Mouse (Mus musculus) neural tube, embryonic 12.5 days (tissue): ENCODE measurements around the gene Zmym2. TPM values are rescaled to one million over a fixed set of nuclear protein-coding genes. Genes with fewer than 3 reads are reported as not detected.

Source experiments
- ATAC-seq: fragments of 200-750 bp; cut with Nextera tagmentation; 2 replicates; pipeline ENCODE4 v1.8.0; 2017; ENCODE audit warnings: low read depth, mild to moderate bottlenecking, moderate TSS enrichment, moderate library complexity; ENCODE audit not compliant: low FRiP score
- H3K27ac ChIP-seq: fragments of 300-500 bp; sonication (generic); 2 replicates; pipeline ENCODE4 v1.5.1; 2016
- H3K27me3 ChIP-seq: fragments of 300-500 bp; sonication (generic); replicated peaks from 2 replicates; pipeline ENCODE4 v1.6.1; 2016; ENCODE audit warnings: mild to moderate bottlenecking
- H3K36me3 ChIP-seq: fragments of 300-500 bp; sonication (generic); 2 replicates; pipeline ENCODE4 v1.6.1; 2016; ENCODE audit warnings: mild to moderate bottlenecking
- H3K4me1 ChIP-seq: fragments of 300-500 bp; sonication (generic); 2 replicates; pipeline ENCODE4 v1.6.1; 2016
- H3K4me2 ChIP-seq: fragments of 300-500 bp; sonication (generic); replicated peaks from 2 replicates; pipeline ENCODE4 v1.6.1; 2016; ENCODE audit warnings: mild to moderate bottlenecking
- H3K4me3 ChIP-seq: fragments of 300-500 bp; sonication (generic); 2 replicates; pipeline ENCODE4 v1.5.1; 2016
- H3K9ac ChIP-seq: fragments of 300-500 bp; sonication (generic); 2 replicates; pipeline ENCODE4 v1.6.1; 2016; ENCODE audit warnings: mild to moderate bottlenecking
- H3K9me3 ChIP-seq: fragments of 300-500 bp; sonication (generic); 2 replicates; pipeline ENCODE4 v1.6.1; 2016; ENCODE audit warnings: mild to moderate bottlenecking
- WGBS: fragments of 180-500 bp; shearing (Covaris S2); methylation state at CpG from one replicate; pipeline ENCODE4 v1.1.7; 2016; 5-methylcytosine and 5-hydroxymethylcytosine counted together
- polyA plus RNA-seq: library from polyadenylated mRNA; unstranded; fragments of >200 nt; fragmentation: Nextera tagmentation; extraction: Ambion mirVana; gene quantifications from 2 replicates; pipeline ENCODE4 v1.2.1, GENCODE M21; 2016

The Zmym2 gene
- polyA plus RNA-seq, 1 experiment from 2014 or later, result 79.8 TPM

DNA sequence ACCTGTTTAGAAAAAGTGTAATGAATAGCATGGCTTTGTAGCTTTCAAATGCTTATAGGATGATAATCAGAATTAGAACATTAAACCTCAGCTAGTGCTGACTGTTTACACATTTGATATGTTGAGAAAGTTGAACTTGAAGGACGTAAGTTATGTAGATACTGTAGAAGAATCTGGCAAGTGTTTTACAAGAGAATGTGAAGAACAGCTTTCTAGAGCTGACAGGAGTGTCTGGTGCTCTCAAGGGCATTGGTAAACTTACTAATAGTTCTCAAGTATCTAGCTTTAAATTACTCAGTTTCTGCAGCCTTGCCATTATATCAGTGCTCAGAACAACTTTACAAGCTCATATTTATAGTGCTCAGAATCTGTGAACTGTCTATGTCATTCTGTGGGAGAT, 53.5 kb downstream of the Zmym2 start:
- no peak overlapping the region for H3K4me3 ChIP-seq
- no peak overlapping the region for H3K27ac ChIP-seq
- no peak overlapping the region for H3K4me2 ChIP-seq
- no peaks in the 10 kb centered on the region for H3K4me1 ChIP-seq
- no peak overlapping the region for H3K9ac ChIP-seq
- H3K9me3 ChIP-seq, result no peaks in the 10 kb centered on the region
- ATAC-seq, result no peak
- no peaks in the 10 kb centered on the region for H3K27me3 ChIP-seq
- peaks cover 50% of the 10 kb centered on the region for H3K36me3 ChIP-seq
- WGBS, result 96% methylated on average over 1 of the region's 1 CpGs

DNA sequence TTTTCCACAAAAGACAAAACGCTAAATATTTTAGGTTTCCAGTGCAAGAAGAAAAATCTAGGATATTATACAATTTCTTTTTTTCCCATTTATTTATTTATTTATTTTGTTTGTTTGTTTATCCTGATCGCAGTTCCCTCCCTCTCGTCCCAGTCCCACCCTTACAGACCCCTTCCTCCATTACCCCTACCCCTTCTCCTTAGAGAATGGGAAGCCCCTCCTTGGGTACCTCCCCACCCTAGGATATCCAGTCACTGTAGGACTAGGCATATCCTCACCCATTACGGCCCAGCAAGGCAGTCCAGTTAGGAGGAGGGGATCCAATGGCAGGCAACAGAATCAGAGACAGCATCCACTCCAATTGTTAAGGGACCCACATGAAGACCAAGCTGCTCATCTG, 66.5 kb downstream of the Zmym2 start:
- H3K4me3 ChIP-seq, result no peak overlapping the region
- no peak overlapping the region for H3K4me2 ChIP-seq
- no peak overlapping the region for H3K27ac ChIP-seq
- no peaks in the 10 kb centered on the region for H3K27me3 ChIP-seq
- H3K4me1 ChIP-seq, result no peaks in the 10 kb centered on the region
- WGBS, result 94% methylated on average over 4 of the region's 4 CpGs
- H3K9me3 ChIP-seq, result no peaks in the 10 kb centered on the region
- H3K36me3 ChIP-seq, result peaks cover 64% of the 10 kb centered on the region
- no peak for ATAC-seq
- no peak overlapping the region for H3K9ac ChIP-seq

DNA sequence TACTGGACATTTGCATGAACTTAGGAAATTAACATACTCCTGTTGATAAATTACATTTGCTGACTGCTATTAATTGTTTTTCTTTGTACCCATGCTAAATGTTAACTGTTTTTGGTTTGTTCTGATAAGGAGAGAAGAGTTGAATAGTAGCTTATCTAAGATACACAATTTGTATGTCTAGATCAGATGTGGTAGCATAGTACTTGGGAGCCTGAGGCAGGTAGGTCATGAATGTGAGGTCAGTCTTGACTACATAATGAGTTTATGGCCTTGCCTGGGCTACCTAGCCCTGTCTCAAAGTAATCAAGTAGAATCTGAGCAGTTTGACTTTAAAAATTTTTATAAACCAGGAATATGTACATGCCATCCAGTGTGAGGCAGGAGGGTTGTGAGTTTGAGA, 67.9 kb downstream of the Zmym2 start:
- Histone ChIP-seq H3K4me1 (no peaks in the 10 kb centered on the region), H3K36me3 (peaks cover 60% of the 10 kb centered on the region)
- no peak for ATAC-seq

DNA sequence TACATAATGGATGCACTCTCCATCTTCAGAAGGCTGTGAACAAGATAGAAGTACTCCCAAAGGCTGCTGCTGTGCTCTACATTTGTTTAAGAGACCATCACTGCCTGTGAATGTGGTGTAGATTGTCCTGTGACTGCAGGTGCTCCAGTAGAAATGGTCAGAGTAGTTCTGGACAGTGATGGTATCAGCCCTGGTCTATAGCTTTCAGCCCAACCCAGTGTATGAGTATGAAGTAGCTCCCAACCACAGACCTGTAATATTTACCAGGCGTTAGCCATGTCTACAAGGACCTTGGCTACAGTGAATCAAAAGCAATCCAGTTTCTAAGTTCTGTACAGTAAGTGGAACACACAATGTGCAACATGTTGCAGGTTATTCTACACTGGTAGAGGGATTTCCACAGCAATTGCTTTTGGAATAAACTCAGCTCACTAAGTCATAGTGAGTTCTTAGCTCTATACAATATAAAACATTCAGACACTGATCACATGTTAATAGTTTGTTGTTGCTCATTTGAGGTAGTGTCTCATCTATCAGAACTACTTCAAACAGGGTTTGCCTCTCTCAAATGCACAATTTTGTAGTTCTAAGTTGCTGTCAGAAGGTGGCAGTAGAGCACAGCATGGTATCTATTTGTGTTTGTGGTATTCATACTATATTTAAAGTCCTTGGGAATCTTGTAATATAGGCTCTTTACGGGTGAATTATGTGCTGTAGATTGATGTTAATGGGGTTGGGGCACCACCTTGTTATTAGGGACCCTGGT, 77.7 kb downstream of the Zmym2 start:
- H3K9ac ChIP-seq, result no peak overlapping the region
- 74% methylated on average over 2 of the region's 2 CpGs for WGBS
- no peak overlapping the region for H3K27ac ChIP-seq
- ATAC-seq, result 0 out of 2 replicates have a peak, but pooled peaks have one; percentile 25
- no peak overlapping the region for H3K4me3 ChIP-seq
- no peaks in the 10 kb centered on the region; the same call in 1 of the 2 replicates for H3K4me1 ChIP-seq
- peaks cover 10% of the 10 kb centered on the region for H3K36me3 ChIP-seq
- H3K4me2 ChIP-seq, result no peak overlapping the region
- H3K9me3 ChIP-seq, result no peaks in the 10 kb centered on the region
- no peaks in the 10 kb centered on the region for H3K27me3 ChIP-seq

More for the DNA sequence above, 67.9 kb downstream of the Zmym2 start:
- Histone ChIP-seq H3K9ac (no peak overlapping the region), H3K27ac (no peak overlapping the region), H3K4me3 (no peak overlapping the region), H3K27me3 (no peaks in the 10 kb centered on the region), H3K4me2 (no peak overlapping the region), H3K9me3 (no peaks in the 10 kb centered on the region)

DNA sequence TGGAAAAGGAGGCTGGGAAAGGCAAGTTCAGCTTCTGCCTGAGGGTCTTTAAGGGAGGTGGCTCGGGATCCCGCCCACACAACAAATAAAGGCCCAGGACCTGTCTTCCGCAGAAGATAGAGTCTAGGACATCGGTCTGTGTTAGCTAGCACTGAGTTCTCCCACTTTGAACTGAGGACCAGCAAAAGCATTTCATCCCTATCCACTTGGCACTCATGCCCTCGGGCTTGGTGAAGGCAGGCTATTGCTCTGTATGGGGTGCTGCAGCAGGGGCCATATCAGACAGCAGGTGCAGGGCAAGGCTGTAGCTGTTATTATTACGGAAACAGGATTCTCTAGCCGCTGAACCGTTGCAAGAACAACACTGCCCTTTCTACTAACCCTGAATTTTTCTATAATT, 83.2 kb downstream of the Zmym2 start:
- Histone ChIP-seq H3K9me3 (no peaks in the 10 kb centered on the region), H3K36me3 (no peaks in the 10 kb centered on the region), H3K4me1 (peaks cover 3% of the 10 kb centered on the region; the same call in 1 of the 2 replicates), H3K27me3 (no peaks in the 10 kb centered on the region), H3K4me2 (no peak overlapping the region), H3K4me3 (no peak overlapping the region), H3K27ac (no peak overlapping the region), H3K9ac (no peak overlapping the region)
- 77% methylated on average over 8 of the region's 8 CpGs for WGBS
- ATAC-seq, result no peak; the same call in 1 of the 2 replicates

DNA sequence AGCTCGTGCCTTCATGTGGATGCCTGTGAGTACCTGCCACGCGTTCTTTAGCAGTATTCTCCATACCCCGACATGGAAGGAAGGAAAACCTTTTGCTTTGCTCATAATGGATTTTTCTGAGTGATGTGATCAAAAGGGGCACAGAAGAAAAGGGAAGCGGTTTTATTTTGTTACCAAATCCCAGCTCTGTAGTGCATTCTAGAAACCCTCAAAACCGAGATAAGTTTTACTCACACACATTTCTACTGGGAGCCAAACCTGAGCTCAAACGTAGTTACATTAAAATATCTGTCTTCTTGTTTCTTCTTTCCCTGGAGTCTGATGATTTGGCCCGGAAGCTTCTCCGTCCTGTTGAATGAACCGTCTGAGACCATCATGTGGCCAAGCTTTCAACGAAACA, 83.7 kb downstream of the Zmym2 start:
- H3K9ac ChIP-seq, result no peak overlapping the region
- H3K4me2 ChIP-seq, result no peak overlapping the region
- no peaks in the 10 kb centered on the region for H3K9me3 ChIP-seq
- no peaks in the 10 kb centered on the region for H3K36me3 ChIP-seq
- 71% methylated on average over 11 of the region's 11 CpGs for WGBS
- no peak overlapping the region for H3K27ac ChIP-seq
- ATAC-seq, result no peak
- no peak overlapping the region for H3K4me3 ChIP-seq
- H3K27me3 ChIP-seq, result no peaks in the 10 kb centered on the region
- peaks cover 3% of the 10 kb centered on the region; the same call in 1 of the 2 replicates for H3K4me1 ChIP-seq

DNA sequence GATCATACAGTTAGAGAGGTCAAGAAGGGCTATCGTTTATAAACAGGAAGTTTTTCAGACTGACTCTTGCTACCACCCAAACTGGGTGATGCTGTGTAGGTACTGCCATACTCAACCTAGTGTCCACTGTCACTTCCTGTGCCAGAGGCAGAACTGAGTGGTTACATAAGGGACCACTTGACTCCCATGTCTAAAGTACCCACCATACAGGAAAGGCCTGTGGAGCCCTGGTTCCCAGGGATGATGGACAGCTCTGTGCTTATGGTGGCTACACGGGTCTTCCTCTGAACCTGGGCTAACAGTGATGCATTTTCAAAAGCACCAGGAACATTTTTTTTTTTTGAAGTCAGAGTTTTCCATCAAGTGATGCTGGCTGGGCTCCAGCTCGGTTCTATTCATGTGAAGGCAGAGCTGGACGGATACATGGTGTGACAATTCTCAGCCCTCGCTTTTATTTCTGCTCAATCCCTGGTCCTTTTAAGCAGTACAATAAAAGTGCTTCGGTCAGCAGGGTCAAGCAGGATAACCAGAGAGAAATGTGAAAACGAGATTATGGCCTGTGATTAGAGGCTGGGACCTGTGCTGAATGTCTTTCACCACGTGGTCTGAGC, 91.7 kb downstream of the Zmym2 start:
- Histone ChIP-seq H3K9me3 (no peaks in the 10 kb centered on the region), H3K4me2 (no peak overlapping the region), H3K9ac (no peak overlapping the region), H3K27me3 (no peaks in the 10 kb centered on the region), H3K27ac (no peak overlapping the region), H3K4me3 (no peak overlapping the region), H3K4me1 (no peaks in the 10 kb centered on the region), H3K36me3 (no peaks in the 10 kb centered on the region)
- WGBS, result 47% methylated on average over 8 of the region's 8 CpGs
- no peak for ATAC-seq

DNA sequence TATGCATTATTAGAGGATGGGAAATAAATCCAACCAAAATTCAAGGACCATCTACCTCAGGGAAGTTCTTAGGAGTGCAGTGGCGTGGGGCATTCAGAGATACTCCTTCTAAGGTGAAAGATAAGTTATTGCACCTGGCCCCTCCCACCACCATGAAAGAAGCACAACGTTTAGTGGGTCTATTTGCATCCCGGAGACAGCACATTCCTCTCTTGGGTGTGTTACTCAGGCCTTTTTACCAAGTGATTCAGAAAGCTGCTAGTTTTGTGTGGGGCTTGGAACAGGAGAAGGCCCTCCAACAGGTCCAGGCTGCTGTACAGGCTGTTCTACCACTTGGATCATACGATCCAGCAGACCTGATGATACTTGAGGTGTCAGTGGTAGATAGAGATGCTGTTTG, 102.2 kb downstream of the Zmym2 start:
- Histone ChIP-seq H3K4me1 (no peaks in the 10 kb centered on the region), H3K4me2 (no peak overlapping the region), H3K27ac (no peak overlapping the region), H3K4me3 (no peak overlapping the region), H3K9me3 (no peaks in the 10 kb centered on the region), H3K36me3 (no peaks in the 10 kb centered on the region), H3K27me3 (no peaks in the 10 kb centered on the region), H3K9ac (no peak overlapping the region)
- no peak for ATAC-seq
- 67% methylated on average over 4 of the region's 4 CpGs for WGBS

Other genes with a start within 250 kb of the Zmym2 start
- gene Mphosph8, start 218.4 kb upstream of the Zmym2 start, polyA plus RNA-seq, result 36.5 and 46.2 TPM in 2 replicates
- 46.1 and 47.2 TPM in 2 replicates for gene Pspc1, start 108.3 kb upstream of the Zmym2 start, polyA plus RNA-seq
- gene Zmym5, start 74.9 kb upstream of the Zmym2 start, polyA plus RNA-seq, result 33.3 and 36.3 TPM in 2 replicates
- gene Gja3, start 171.4 kb downstream of the Zmym2 start, polyA plus RNA-seq, result 1.4 TPM in 2 replicates
- gene Gjb2, start 218.0 kb downstream of the Zmym2 start, polyA plus RNA-seq, result 25.3 and 29.6 TPM in 2 replicates
- not detected in 2 replicates for gene Gm4491, start 229.2 kb downstream of the Zmym2 start, polyA plus RNA-seq
- gene Gjb6, start 247.0 kb downstream of the Zmym2 start, polyA plus RNA-seq, result 9.5 and 10.5 TPM in 2 replicates